Mouse (Mus musculus) hindbrain, embryonic 14.5 days (tissue): ENCODE data around the gene Ccl17. TPM values are rescaled to one million over a fixed set of nuclear protein-coding genes. Genes with fewer than 3 reads are reported as not detected.

Source experiments
- ATAC-seq: fragments of 200-750 bp; cut with Nextera tagmentation; 2 replicates; pipeline ENCODE4 v1.8.0; 2017; ENCODE audit warnings: moderate number of reproducible peaks, mild to moderate bottlenecking, moderate TSS enrichment, moderate library complexity; ENCODE audit not compliant: low FRiP score
- DNase-seq: peaks from one replicate; pipeline ENCODE4 v3.0.0-alpha.2; 2015; ENCODE audit warnings: low spot score
- H3K27ac ChIP-seq: fragments of 300-500 bp; sonication (generic); 2 replicates; pipeline ENCODE4 v1.5.1; 2014; ENCODE audit warnings: mild to moderate bottlenecking, moderate library complexity
- H3K27me3 ChIP-seq: fragments of 300-500 bp; sonication (generic); 2 replicates; pipeline ENCODE4 v1.6.1; 2014; ENCODE audit warnings: mild to moderate bottlenecking, low read length, mixed read lengths; ENCODE audit not compliant: control insufficient read depth, insufficient read depth
- H3K36me3 ChIP-seq: fragments of 300-500 bp; sonication (generic); replicated peaks from 2 replicates; pipeline ENCODE4 v1.6.1; 2014; ENCODE audit not compliant: control insufficient read depth, insufficient read depth
- H3K4me1 ChIP-seq: fragments of 300-500 bp; sonication (generic); replicated peaks from 2 replicates; pipeline ENCODE4 v1.6.1; 2014; ENCODE audit warnings: antibody characterized with exemption, low read length, mixed read lengths; ENCODE audit not compliant: control insufficient read depth, insufficient read depth
- H3K4me2 ChIP-seq: fragments of 300-500 bp; sonication (generic); replicated peaks from 2 replicates; pipeline ENCODE4 v1.6.1; 2014; ENCODE audit warnings: mild to moderate bottlenecking, moderate library complexity
- H3K4me3 ChIP-seq: fragments of 300-500 bp; sonication (generic); replicated peaks from 2 replicates; pipeline ENCODE4 v1.5.1; 2014; ENCODE audit warnings: mild to moderate bottlenecking, low read length
- H3K9ac ChIP-seq: fragments of 300-500 bp; sonication (generic); 2 replicates; pipeline ENCODE4 v1.6.1; 2014
- H3K9me3 ChIP-seq: fragments of 300-500 bp; sonication (generic); 2 replicates; pipeline ENCODE4 v1.6.1; 2016; ENCODE audit warnings: low read length; ENCODE audit not compliant: control insufficient read depth
- WGBS: fragments of 180-500 bp; shearing (Covaris S2); extraction: QIAGEN DNeasy Blood & Tissue Kit; methylation state at CpG from one replicate; pipeline ENCODE4 v1.1.7; 2014; 5-methylcytosine and 5-hydroxymethylcytosine counted together
- polyA plus RNA-seq: library from polyadenylated mRNA; unstranded; fragments of >200 nt; fragmentation: Nextera tagmentation; extraction: Ambion mirVana; gene quantifications from 2 replicates; pipeline ENCODE4 v1.2.1, GENCODE M21; 2014

Gene Ccl17
- polyA plus RNA-seq, 1 experiment from 2014 or later: 1.3 TPM

- no peak overlapping the region for H3K9ac ChIP-seq
- H3K4me2 ChIP-seq: no peak overlapping the region
- WGBS: 74% methylated on average over 6 of the region's 6 CpGs
- H3K4me1 ChIP-seq: no peaks in the 10 kb centered on the region
- H3K4me3 ChIP-seq: no peak overlapping the region
- no peak overlapping the region for H3K27ac ChIP-seq
- no peaks in the 10 kb centered on the region for H3K36me3 ChIP-seq
- DNase-seq (no peak), ATAC-seq (no peak)
- H3K27me3 ChIP-seq: no peaks in the 10 kb centered on the region
- no peaks in the 10 kb centered on the region for H3K9me3 ChIP-seq
Observed at GRCm38 (mm10) chr8:94803551-94803950, 6.7 kb upstream of the Ccl17 start.

GRCm38 (mm10) chr8:94804546-94805340, 5.5 kb upstream of the Ccl17 start:
- Histone ChIP-seq H3K4me1 (no peaks in the 10 kb centered on the region), H3K4me3 (no peak overlapping the region), H3K36me3 (no peaks in the 10 kb centered on the region), H3K4me2 (no peak overlapping the region), H3K9ac (no peak overlapping the region), H3K9me3 (no peaks in the 10 kb centered on the region), H3K27ac (no peak overlapping the region), H3K27me3 (no peaks in the 10 kb centered on the region)
- no peak for DNase-seq
- 81% methylated on average over 10 of the region's 10 CpGs for WGBS
- no peak for ATAC-seq

- H3K27me3 ChIP-seq: no peaks in the 10 kb centered on the region
- H3K4me3 ChIP-seq: no peak overlapping the region
- H3K36me3 ChIP-seq: no peaks in the 10 kb centered on the region
- H3K27ac ChIP-seq: no peak overlapping the region
- ATAC-seq (no peak), DNase-seq (no peak)
- no peak overlapping the region for H3K4me2 ChIP-seq
- H3K4me1 ChIP-seq: no peaks in the 10 kb centered on the region
- no peak overlapping the region for H3K9ac ChIP-seq
- H3K9me3 ChIP-seq: no peaks in the 10 kb centered on the region
- WGBS: 52% methylated on average over 4 of the region's 4 CpGs
Observed at GRCm38 (mm10) chr8:94805811-94806210, 4.4 kb upstream of the Ccl17 start.

DNA sequence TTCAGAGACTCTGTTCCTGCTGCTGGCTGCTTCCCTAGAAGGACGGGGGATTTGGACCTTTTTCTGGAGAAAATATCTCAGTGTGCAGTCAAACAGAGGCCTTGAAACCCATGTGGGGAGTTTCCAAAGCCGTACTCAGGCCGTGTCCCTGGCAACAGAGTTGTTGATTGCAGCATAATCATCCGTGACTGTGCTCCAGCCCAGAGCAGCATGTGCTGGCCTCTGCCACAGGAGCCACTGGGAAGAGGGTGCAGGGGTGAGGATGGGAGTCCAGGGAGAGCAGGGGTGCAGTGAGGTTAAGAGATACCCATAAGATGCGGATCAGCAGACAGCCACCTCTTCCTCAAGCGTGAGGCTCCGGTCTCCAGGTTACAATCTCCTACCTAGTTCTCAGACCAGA, 2.7 kb upstream of the Ccl17 start:
- Histone ChIP-seq H3K9me3 (no peaks in the 10 kb centered on the region), H3K4me2 (no peak overlapping the region), H3K4me1 (no peaks in the 10 kb centered on the region), H3K27ac (no peak overlapping the region), H3K9ac (no peak overlapping the region), H3K27me3 (no peaks in the 10 kb centered on the region), H3K4me3 (no peak overlapping the region), H3K36me3 (no peaks in the 10 kb centered on the region)
- ATAC-seq (no peak), DNase-seq (no peak)
- WGBS: 40% methylated on average over 7 of the region's 7 CpGs

DNA sequence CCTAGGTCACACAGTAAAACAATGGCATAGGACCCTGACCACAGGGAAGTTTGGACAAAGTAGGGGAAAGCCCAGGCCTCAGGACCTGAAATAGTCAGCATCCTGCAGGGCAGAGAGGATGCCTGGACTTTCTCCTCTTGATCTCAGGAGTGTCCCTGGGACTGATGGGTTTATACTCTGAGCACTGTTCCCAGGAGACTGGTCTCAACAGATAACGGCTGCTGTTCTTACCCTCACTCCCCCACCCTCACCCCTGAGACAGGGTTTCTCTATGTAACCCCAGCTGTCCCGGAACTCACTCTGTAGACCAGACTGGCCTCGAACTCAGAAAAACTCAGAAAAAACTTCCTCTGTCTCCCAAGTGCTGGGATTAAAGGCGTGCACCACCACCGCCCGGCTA, 1.9 kb upstream of the Ccl17 start:
- WGBS: 81% methylated on average over 6 of the region's 6 CpGs
- H3K4me2 ChIP-seq: no peak overlapping the region
- DNase-seq (no peak), ATAC-seq (no peak)
- no peaks in the 10 kb centered on the region for H3K36me3 ChIP-seq
- no peak overlapping the region for H3K4me3 ChIP-seq
- no peaks in the 10 kb centered on the region for H3K27me3 ChIP-seq
- no peaks in the 10 kb centered on the region for H3K4me1 ChIP-seq
- no peaks in the 10 kb centered on the region for H3K9me3 ChIP-seq
- no peak overlapping the region for H3K9ac ChIP-seq
- H3K27ac ChIP-seq: no peak overlapping the region

DNA sequence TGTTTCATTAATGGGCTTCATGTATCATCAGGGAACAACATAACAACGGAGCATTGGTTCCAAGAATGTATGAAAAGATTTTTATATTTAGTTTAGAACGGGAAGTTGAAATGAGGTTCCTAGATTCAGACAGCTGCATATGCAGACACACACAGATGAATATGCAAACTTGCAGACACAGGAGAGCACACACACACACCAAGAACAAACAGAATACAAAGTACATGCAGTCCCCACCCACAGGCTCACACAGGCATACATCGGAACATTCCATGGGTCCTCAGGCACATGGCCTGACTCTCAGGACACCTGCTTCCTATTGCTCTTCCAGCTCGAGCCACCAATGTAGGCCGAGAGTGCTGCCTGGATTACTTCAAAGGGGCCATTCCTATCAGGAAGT, 602 bp downstream of the Ccl17 start:
- ATAC-seq: no peak
- Histone ChIP-seq H3K4me1 (no peaks in the 10 kb centered on the region), H3K36me3 (no peaks in the 10 kb centered on the region), H3K27ac (no peak overlapping the region), H3K9ac (no peak overlapping the region), H3K4me3 (no peak overlapping the region), H3K27me3 (no peaks in the 10 kb centered on the region), H3K9me3 (no peaks in the 10 kb centered on the region), H3K4me2 (no peak overlapping the region)
- WGBS: 88% methylated on average over 5 of the region's 5 CpGs
- DNase-seq: no peak

- ATAC-seq: no peak
- H3K4me1 ChIP-seq: no peaks in the 10 kb centered on the region
- H3K9me3 ChIP-seq: no peaks in the 10 kb centered on the region
- H3K9ac ChIP-seq: no peak overlapping the region
- H3K27ac ChIP-seq: no peak overlapping the region
- 83% methylated on average over 6 of the region's 6 CpGs for WGBS
- no peaks in the 10 kb centered on the region for H3K27me3 ChIP-seq
- DNase-seq: no peak
- H3K36me3 ChIP-seq: no peaks in the 10 kb centered on the region
- no peak overlapping the region for H3K4me2 ChIP-seq
- H3K4me3 ChIP-seq: no peak overlapping the region
Observed at GRCm38 (mm10) chr8:94811654-94812053, 1.4 kb downstream of the Ccl17 start.

DNA sequence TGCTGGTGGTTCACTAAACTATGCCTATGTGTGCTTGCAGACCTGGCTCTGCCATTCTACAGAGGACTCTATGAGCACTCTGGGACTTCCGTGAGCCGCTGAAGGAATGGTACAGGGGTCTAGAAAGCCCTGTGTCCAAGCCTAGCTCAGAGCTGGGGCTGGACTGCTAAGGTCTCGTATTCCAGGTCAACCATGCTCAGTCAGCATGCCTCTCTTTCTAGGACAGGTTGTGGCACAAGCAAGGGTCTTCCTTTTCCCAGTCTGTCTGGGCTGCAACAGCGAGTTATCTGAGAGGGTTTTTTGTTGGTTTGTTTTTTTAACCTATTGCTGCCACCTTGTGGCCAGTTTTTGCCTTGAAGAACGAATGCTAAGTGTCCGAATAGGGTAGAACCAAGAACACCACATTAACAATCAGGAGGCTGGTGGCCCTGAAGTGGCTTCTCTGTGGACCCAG, 2.4 kb downstream of the Ccl17 start:
- Histone ChIP-seq H3K4me3 (no peak overlapping the region), H3K4me1 (no peaks in the 10 kb centered on the region), H3K4me2 (peak overlapping the region; percentile 31), H3K36me3 (no peaks in the 10 kb centered on the region), H3K9me3 (no peaks in the 10 kb centered on the region), H3K27me3 (no peaks in the 10 kb centered on the region), H3K27ac (no peak overlapping the region), H3K9ac (peak overlapping the region; percentile 2; the same call in 1 of the 2 replicates)
- DNase-seq: peak; percentile 98
- WGBS: 23% methylated on average over 6 of the region's 6 CpGs
- ATAC-seq: peak; percentile 82

DNA sequence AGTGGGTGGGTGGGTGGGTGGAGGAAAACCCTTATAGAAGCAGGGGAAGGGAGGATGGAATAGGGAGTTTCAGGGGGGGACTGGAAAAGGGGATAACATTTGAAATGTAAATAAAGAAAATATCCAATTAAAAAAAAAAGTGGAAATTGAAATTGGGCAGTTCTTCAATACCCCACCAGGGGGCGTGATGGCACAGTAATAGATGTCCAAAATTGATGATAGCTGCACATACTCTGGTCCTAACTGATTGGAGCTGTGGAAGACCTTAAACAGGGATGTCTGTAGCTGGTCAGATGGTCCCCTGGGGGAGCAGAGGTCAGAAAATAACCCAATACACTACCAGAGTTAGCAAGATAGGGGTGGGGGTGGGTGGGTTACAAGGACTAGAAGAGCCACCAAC, 4.3 kb downstream of the Ccl17 start:
- 0% methylated on average over 1 of the region's 1 CpGs for WGBS
- DNase-seq (peak; percentile 70), ATAC-seq (no peak)
- no peak overlapping the region for H3K9ac ChIP-seq
- H3K36me3 ChIP-seq: no peaks in the 10 kb centered on the region
- H3K4me1 ChIP-seq: no peaks in the 10 kb centered on the region
- H3K4me3 ChIP-seq: no peak overlapping the region
- no peaks in the 10 kb centered on the region for H3K9me3 ChIP-seq
- no peak overlapping the region for H3K4me2 ChIP-seq
- H3K27ac ChIP-seq: no peak overlapping the region
- H3K27me3 ChIP-seq: no peaks in the 10 kb centered on the region

- H3K4me3 ChIP-seq: no peak overlapping the region
- H3K4me1 ChIP-seq: no peaks in the 10 kb centered on the region
- peaks cover 12% of the 10 kb centered on the region for H3K36me3 ChIP-seq
- H3K4me2 ChIP-seq: no peak overlapping the region
- ATAC-seq (no peak), DNase-seq (no peak)
- H3K9me3 ChIP-seq: no peaks in the 10 kb centered on the region
- 94% methylated on average over 11 of the region's 11 CpGs for WGBS
- no peak overlapping the region for H3K27ac ChIP-seq
- H3K27me3 ChIP-seq: no peaks in the 10 kb centered on the region
- no peak overlapping the region for H3K9ac ChIP-seq
Observed at GRCm38 (mm10) chr8:94817933-94818332, 7.7 kb downstream of the Ccl17 start.
